Mouse (Mus musculus) liver, embryonic 14.5 days (tissue): ENCODE data around the gene Rassf4.

Source experiments
- CTCF ChIP-seq: IDR thresholded peaks from 2 replicates; pipeline ENCODE4 v1.5.1; 2016; ENCODE audit warnings: antibody characterized with exemption, low read depth, control low read depth
- EP300 ChIP-seq: IDR thresholded peaks from 2 replicates; pipeline ENCODE4 v1.6.1; 2016; ENCODE audit warnings: antibody characterized with exemption, low read depth

GRCm38 (mm10) chr6:116633741-116634695 lies 39.7 kb downstream of the Rassf4 start:
- TF ChIP-seq CTCF (no peak), EP300 (no peak)
